Mouse (Mus musculus): ENCODE results near the gene Snx20. TPM values are rescaled to one million over a fixed set of nuclear protein-coding genes. Genes with fewer than 3 reads are reported as not detected.
"Not testable (repeated sequence)": the region's sequence is repeated elsewhere in the genome, so short reads cannot be mapped to it uniquely, and the experiment has no call there.

Gene Snx20
- polyA plus RNA-seq, 1 experiment from 2014 or later, result 1.5 TPM

- Histone ChIP-seq H3K27me3 (ENCODE audit: control insufficient read depth, insufficient read depth, low read length) (no peaks in the 10 kb centered on the region), H3K9ac (replicated peaks; ENCODE audit: low read length) (no peak overlapping the region), H3K4me1 (ENCODE audit: control insufficient read depth, insufficient read depth, low read length) (no peaks in the 10 kb centered on the region), H3K36me3 (replicated peaks; ENCODE audit: control insufficient read depth, insufficient read depth, low read depth, low read length) (no peaks in the 10 kb centered on the region), H3K4me3 (ENCODE audit: low read depth, low read length) (no peak overlapping the region), H3K4me2 (ENCODE audit: low read depth, low read length) (no peak overlapping the region), H3K9me3 (replicated peaks; ENCODE audit: control insufficient read depth, low read length) (no peaks in the 10 kb centered on the region), H3K27ac (replicated peaks; ENCODE audit: low read depth, low read length) (no peak overlapping the region)
- no peak for ATAC-seq (replicated peaks; ENCODE audit: insufficient number of reproducible peaks, low FRiP score, low TSS enrichment, low read depth)
- no peak for DNase-seq (ENCODE audit: low spot score)
Measured at GRCm38 (mm10) chr8:88655334-88655733, 19.4 kb upstream of the Snx20 start.

- not testable (repeated sequence) for H3K27ac ChIP-seq (replicated peaks; ENCODE audit: low read depth, low read length); DNase-seq (ENCODE audit: low spot score); H3K9me3 ChIP-seq (replicated peaks; ENCODE audit: control insufficient read depth, low read length); H3K27me3 ChIP-seq (ENCODE audit: control insufficient read depth, insufficient read depth, low read length); H3K9ac ChIP-seq (replicated peaks; ENCODE audit: low read length); H3K36me3 ChIP-seq (replicated peaks; ENCODE audit: control insufficient read depth, insufficient read depth, low read depth, low read length); H3K4me3 ChIP-seq (ENCODE audit: low read depth, low read length); H3K4me2 ChIP-seq (ENCODE audit: low read depth, low read length); ATAC-seq (replicated peaks; ENCODE audit: insufficient number of reproducible peaks, low FRiP score, low TSS enrichment, low read depth); H3K4me1 ChIP-seq (ENCODE audit: control insufficient read depth, insufficient read depth, low read length)
- 53% methylated on average over 4 of the region's 4 CpGs for WGBS
Measured at GRCm38 (mm10) chr8:88651122-88651521, 15.2 kb upstream of the Snx20 start.

- 76% methylated on average over 6 of the region's 6 CpGs for WGBS
- no peaks in the 10 kb centered on the region for H3K27me3 ChIP-seq (ENCODE audit: control insufficient read depth, insufficient read depth, low read length)
- DNase-seq (ENCODE audit: low spot score) (no peak), ATAC-seq (replicated peaks; ENCODE audit: insufficient number of reproducible peaks, low FRiP score, low TSS enrichment, low read depth) (no peak)
- H3K36me3 ChIP-seq (replicated peaks; ENCODE audit: control insufficient read depth, insufficient read depth, low read depth, low read length), result no peaks in the 10 kb centered on the region
- H3K4me2 ChIP-seq (ENCODE audit: low read depth, low read length), result no peak overlapping the region
- H3K9ac ChIP-seq (replicated peaks; ENCODE audit: low read length), result no peak overlapping the region
- no peaks in the 10 kb centered on the region for H3K4me1 ChIP-seq (ENCODE audit: control insufficient read depth, insufficient read depth, low read length)
- H3K4me3 ChIP-seq (ENCODE audit: low read depth, low read length), result no peak overlapping the region
- H3K27ac ChIP-seq (replicated peaks; ENCODE audit: low read depth, low read length), result no peak overlapping the region
- H3K9me3 ChIP-seq (replicated peaks; ENCODE audit: control insufficient read depth, low read length), result no peaks in the 10 kb centered on the region
Measured at GRCm38 (mm10) chr8:88650016-88650708, 14.2 kb upstream of the Snx20 start.

- ATAC-seq (replicated peaks; ENCODE audit: insufficient number of reproducible peaks, low FRiP score, low TSS enrichment, low read depth), result no peak
- H3K9me3 ChIP-seq (replicated peaks; ENCODE audit: control insufficient read depth, low read length), result no peaks in the 10 kb centered on the region
- H3K9ac ChIP-seq (replicated peaks; ENCODE audit: low read length), result no peak overlapping the region
Measured at GRCm38 (mm10) chr8:88648322-88648721, 12.4 kb upstream of the Snx20 start.

DNA sequence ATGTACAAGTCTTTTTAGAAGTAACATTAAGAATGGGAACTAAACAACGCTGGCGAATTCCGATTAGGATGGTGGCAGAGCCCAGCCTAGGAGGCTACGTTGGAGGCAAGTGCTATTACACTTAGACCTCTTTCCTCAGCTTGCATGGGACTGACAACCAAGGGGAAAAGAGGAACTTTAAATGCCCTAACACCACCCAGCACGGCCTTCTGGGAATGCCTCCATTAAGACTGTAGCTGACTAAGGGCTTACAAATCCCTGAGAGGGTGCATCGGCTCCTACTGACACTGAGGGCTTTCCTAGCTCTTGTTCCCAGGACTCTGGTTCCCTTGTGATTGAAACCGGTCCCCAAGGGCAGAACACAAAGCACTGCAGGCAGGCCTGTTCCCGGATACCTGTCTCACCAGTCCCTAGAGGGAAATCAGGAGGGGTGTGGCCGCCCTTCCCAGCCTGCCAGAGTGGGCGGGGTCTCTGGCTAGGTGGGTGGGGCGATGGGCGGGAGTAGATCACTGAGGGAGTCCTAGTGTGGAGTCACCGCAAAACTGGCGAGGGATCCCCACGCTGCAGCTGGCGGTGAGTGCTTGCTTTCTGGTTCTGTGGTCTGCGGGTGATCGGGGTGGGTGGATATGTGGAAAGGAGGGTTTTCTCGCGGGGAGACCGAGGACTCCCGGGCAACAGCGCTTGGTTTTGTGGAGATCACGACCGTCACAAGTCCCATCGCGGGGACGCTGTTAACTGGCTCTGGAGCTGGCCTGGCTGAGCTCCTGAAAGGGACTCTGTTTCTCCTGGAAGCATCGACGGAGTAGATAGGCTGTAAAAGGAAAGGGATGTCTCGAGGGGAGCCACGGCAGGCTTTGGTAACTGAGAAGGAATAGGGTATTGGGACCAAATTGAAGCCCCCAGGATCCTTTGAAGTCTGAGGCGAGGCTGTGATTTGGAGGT is 11.2 kb upstream of the Snx20 start, which contains the start of gene Nod2:
Gene Nod2, plus strand, starts transcription at position 479 of the 942 bp plus-strand sequence.
- Histone ChIP-seq H3K4me2 (ENCODE audit: low read depth, low read length) (peak within 1 kb of the TSS; percentile 63), H3K9me3 (replicated peaks; ENCODE audit: control insufficient read depth, low read length) (no peaks in the 10 kb centered on the region), H3K27ac (replicated peaks; ENCODE audit: low read depth, low read length) (no peak within 1 kb of the TSS), H3K9ac (replicated peaks; ENCODE audit: low read length) (peak within 1 kb of the TSS; percentile 30; the same call in 1 of the 2 replicates), H3K27me3 (ENCODE audit: control insufficient read depth, insufficient read depth, low read length) (no peaks in the 10 kb centered on the region), H3K4me3 (ENCODE audit: low read depth, low read length) (peak within 1 kb of the TSS; percentile 32), H3K36me3 (replicated peaks; ENCODE audit: control insufficient read depth, insufficient read depth, low read depth, low read length) (no peaks in the 10 kb centered on the region), H3K4me1 (ENCODE audit: control insufficient read depth, insufficient read depth, low read length) (no peaks in the 10 kb centered on the region)
- 9% methylated on average over 33 of the region's 33 CpGs for WGBS
- DNase-seq (ENCODE audit: low spot score) (peak; percentile 76), ATAC-seq (replicated peaks; ENCODE audit: insufficient number of reproducible peaks, low FRiP score, low TSS enrichment, low read depth) (peak; percentile 66)

More at GRCm38 (mm10) chr8:88648322-88648721, 12.4 kb upstream of the Snx20 start:
- Histone ChIP-seq H3K27ac (replicated peaks; ENCODE audit: low read depth, low read length) (no peak overlapping the region), H3K4me1 (ENCODE audit: control insufficient read depth, insufficient read depth, low read length) (no peaks in the 10 kb centered on the region), H3K36me3 (replicated peaks; ENCODE audit: control insufficient read depth, insufficient read depth, low read depth, low read length) (no peaks in the 10 kb centered on the region), H3K4me2 (ENCODE audit: low read depth, low read length) (no peak overlapping the region), H3K4me3 (ENCODE audit: low read depth, low read length) (no peak overlapping the region), H3K27me3 (ENCODE audit: control insufficient read depth, insufficient read depth, low read length) (no peaks in the 10 kb centered on the region)
- no peak for DNase-seq (ENCODE audit: low spot score)

- 66% methylated on average over 5 of the region's 5 CpGs for WGBS
- DNase-seq (ENCODE audit: low spot score) (no peak), ATAC-seq (replicated peaks; ENCODE audit: insufficient number of reproducible peaks, low FRiP score, low TSS enrichment, low read depth) (no peak)
- Histone ChIP-seq H3K27ac (replicated peaks; ENCODE audit: low read depth, low read length) (no peak overlapping the region), H3K4me3 (ENCODE audit: low read depth, low read length) (no peak overlapping the region), H3K4me2 (ENCODE audit: low read depth, low read length) (no peak overlapping the region), H3K36me3 (replicated peaks; ENCODE audit: control insufficient read depth, insufficient read depth, low read depth, low read length) (no peaks in the 10 kb centered on the region), H3K27me3 (ENCODE audit: control insufficient read depth, insufficient read depth, low read length) (no peaks in the 10 kb centered on the region), H3K4me1 (ENCODE audit: control insufficient read depth, insufficient read depth, low read length) (no peaks in the 10 kb centered on the region), H3K9ac (replicated peaks; ENCODE audit: low read length) (no peak overlapping the region), H3K9me3 (replicated peaks; ENCODE audit: control insufficient read depth, low read length) (no peaks in the 10 kb centered on the region)
Measured at GRCm38 (mm10) chr8:88642734-88643564, 7.0 kb upstream of the Snx20 start.

GRCm38 (mm10) chr8:88638908-88639307 is 3.0 kb upstream of the Snx20 start:
- Histone ChIP-seq H3K4me3 (ENCODE audit: low read depth, low read length) (no peak overlapping the region), H3K36me3 (replicated peaks; ENCODE audit: control insufficient read depth, insufficient read depth, low read depth, low read length) (no peaks in the 10 kb centered on the region), H3K9ac (replicated peaks; ENCODE audit: low read length) (no peak overlapping the region), H3K4me2 (ENCODE audit: low read depth, low read length) (no peak overlapping the region), H3K4me1 (ENCODE audit: control insufficient read depth, insufficient read depth, low read length) (no peaks in the 10 kb centered on the region), H3K9me3 (replicated peaks; ENCODE audit: control insufficient read depth, low read length) (no peaks in the 10 kb centered on the region), H3K27ac (replicated peaks; ENCODE audit: low read depth, low read length) (no peak overlapping the region), H3K27me3 (ENCODE audit: control insufficient read depth, insufficient read depth, low read length) (no peaks in the 10 kb centered on the region)
- DNase-seq (ENCODE audit: low spot score) (no peak), ATAC-seq (replicated peaks; ENCODE audit: insufficient number of reproducible peaks, low FRiP score, low TSS enrichment, low read depth) (no peak)
- 95% methylated on average over 3 of the region's 3 CpGs for WGBS
